Mouse (Mus musculus): ENCODE data around the gene Adra2c.

Gene Adra2c

GRCm38 (mm10) chr5:35278019-35278418 lies at the start of gene Adra2c:
Gene Adra2c, plus strand, starts transcription at chr5:35278319.
- DNase-seq, result no peak

- DNase-seq, result no peak
Observed at GRCm38 (mm10) chr5:35233142-35233541, 45.0 kb upstream of the Adra2c start.

- DNase-seq, result peak; percentile 18
Observed at GRCm38 (mm10) chr5:35237757-35238156, 40.4 kb upstream of the Adra2c start.

GRCm38 (mm10) chr5:35238627-35239026 lies 39.5 kb upstream of the Adra2c start:
- DNase-seq, result no peak

GRCm38 (mm10) chr5:35241556-35241955 lies 36.6 kb upstream of the Adra2c start:
- DNase-seq, result no peak

- DNase-seq, result peak; percentile 42
Observed at GRCm38 (mm10) chr5:35244204-35244603, 33.9 kb upstream of the Adra2c start.

- no peak for DNase-seq
Observed at GRCm38 (mm10) chr5:35245555-35246273, 32.4 kb upstream of the Adra2c start.

GRCm38 (mm10) chr5:35254964-35255716 lies 23.0 kb upstream of the Adra2c start:
- DNase-seq, result no peak

GRCm38 (mm10) chr5:35263716-35264115 lies 14.4 kb upstream of the Adra2c start:
- DNase-seq, result no peak

- no peak for DNase-seq
Observed at GRCm38 (mm10) chr5:35267486-35267885, 10.6 kb upstream of the Adra2c start.

- DNase-seq, result no peak
Observed at GRCm38 (mm10) chr5:35275356-35275755, 2.8 kb upstream of the Adra2c start.

- DNase-seq, result peak; percentile 38
Observed at GRCm38 (mm10) chr5:35278741-35279695, 899 bp downstream of the Adra2c start.

GRCm38 (mm10) chr5:35279696-35280001 lies 1.5 kb downstream of the Adra2c start:
- no peak for DNase-seq

- DNase-seq, result peak; percentile 27
Observed at GRCm38 (mm10) chr5:35280002-35280782, 2.1 kb downstream of the Adra2c start.

- no peak for DNase-seq
Observed at GRCm38 (mm10) chr5:35280783-35281165, 2.7 kb downstream of the Adra2c start.

GRCm38 (mm10) chr5:35285281-35285680 lies 7.2 kb downstream of the Adra2c start:
- DNase-seq, result no peak

GRCm38 (mm10) chr5:35286190-35286589 lies 8.1 kb downstream of the Adra2c start:
- DNase-seq, result no peak

- peak; percentile 23 for DNase-seq
Observed at GRCm38 (mm10) chr5:35299621-35300020, 21.5 kb downstream of the Adra2c start.

GRCm38 (mm10) chr5:35304191-35304590 lies 26.1 kb downstream of the Adra2c start:
- no peak for DNase-seq

GRCm38 (mm10) chr5:35305332-35305731 lies 27.2 kb downstream of the Adra2c start:
- no peak for DNase-seq

GRCm38 (mm10) chr5:35306692-35307091 lies 28.6 kb downstream of the Adra2c start:
- DNase-seq, result no peak

GRCm38 (mm10) chr5:35309853-35310252 lies 31.7 kb downstream of the Adra2c start:
- no peak for DNase-seq
